Mouse (Mus musculus): ENCODE data around the gene Olfr509.
"Not testable (repeated sequence)": the region's sequence is repeated elsewhere in the genome, so short reads cannot be mapped to it uniquely, and the experiment has no call there.

Olfr509 gene

DNA sequence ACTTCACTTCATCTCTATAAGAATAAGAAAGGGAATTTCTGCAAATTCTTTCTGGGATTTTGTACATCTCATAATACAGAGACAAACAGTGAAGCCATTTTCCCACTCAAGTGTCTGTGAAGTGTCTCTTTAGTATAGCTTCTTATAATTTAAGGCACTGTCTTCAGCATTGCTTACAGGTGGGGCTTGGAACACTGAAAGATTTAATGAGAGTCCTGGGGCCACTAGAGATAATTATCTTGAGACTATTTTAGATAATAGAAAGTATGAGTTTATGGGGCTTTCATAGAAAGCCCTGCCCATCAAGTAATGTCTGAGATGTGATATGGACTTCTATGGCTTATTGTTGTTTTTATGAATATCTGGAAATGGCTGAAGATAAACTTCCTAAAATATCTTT, at the start of gene Olfr509:
Gene Olfr509, minus strand, starts transcription at position 101 of the 400 bp plus-strand sequence.
- no peak for DNase-seq

DNA sequence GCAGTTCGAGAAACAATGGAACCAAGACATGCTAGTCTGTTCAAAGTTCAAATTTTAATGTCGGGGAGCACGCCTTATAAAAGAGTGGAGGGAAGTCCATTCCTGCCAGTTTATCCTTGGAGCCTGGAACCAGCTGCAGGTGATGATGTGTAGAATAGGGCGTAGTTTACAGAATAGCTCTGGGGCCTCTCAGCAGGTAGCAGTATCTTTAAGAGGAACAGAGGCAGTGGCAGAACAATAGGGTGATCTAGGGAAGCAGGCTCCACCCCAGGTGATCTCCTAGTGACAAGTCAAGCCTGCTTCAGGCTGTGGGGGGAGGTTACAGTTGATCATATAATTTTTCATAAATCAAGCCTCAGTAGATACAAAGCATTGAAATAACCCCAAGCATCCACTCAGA, 27.2 kb upstream of the Olfr509 start:
- DNase-seq = no peak

DNA sequence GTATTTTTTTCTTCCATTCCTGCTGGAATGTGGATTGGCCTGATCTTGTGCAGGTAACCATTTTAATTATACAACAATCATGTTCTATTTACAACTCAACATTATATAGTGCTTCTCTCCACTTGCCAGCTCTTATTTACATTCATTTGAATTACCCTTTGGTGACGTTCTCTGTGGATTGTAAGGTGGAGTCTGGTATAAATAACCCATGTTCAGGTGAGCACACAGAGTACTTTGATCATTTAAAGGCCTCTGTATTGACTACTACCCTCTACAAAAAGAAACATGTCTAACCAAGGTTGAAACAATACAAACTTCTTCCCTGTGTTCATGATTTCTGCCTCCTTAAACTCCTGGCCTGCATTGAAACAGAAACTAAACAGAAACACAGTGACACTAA, 19.4 kb upstream of the Olfr509 start:
- no peak for DNase-seq

DNA sequence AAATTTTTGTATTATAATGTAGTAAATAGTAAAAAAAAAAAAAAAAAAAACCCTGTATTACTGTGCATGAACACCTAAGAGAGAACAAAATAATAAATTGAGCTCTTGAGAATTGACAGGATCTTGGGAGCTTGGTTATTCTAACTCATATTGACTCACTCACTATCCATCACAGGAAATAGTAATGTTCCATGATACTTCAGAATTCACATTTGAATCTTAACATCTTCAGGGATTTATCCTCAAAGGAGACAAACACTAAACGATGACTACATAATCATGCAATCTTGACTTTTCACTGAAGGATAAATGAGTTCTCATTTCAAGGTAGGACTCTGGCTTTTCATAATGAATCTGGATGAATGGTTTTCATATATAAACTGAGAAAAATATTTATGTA, 14.4 kb upstream of the Olfr509 start, which contains the start of gene Olfr510:
Gene Olfr510, plus strand, starts transcription at position 301 of the 400 bp plus-strand sequence.
- DNase-seq = no peak

DNA sequence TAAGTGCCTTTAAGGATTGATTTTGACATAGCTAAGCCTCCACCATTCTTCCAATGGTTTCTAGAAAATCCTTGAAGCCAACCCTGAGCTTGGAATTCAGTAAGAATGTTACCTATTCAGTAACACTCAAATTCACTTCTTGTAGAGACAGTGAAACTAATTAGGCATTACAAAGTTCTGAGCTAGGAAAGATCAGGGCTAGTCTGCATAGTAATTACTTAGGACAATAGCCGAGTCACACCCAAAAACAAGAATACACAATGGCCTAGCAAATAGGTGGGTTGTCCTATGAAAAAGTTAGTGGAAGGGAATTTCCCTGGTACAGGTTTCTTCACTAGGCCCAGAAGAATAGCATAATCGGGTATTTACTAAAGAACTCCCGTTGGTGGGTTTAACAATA, 10.7 kb upstream of the Olfr509 start:
- DNase-seq = no peak

DNA sequence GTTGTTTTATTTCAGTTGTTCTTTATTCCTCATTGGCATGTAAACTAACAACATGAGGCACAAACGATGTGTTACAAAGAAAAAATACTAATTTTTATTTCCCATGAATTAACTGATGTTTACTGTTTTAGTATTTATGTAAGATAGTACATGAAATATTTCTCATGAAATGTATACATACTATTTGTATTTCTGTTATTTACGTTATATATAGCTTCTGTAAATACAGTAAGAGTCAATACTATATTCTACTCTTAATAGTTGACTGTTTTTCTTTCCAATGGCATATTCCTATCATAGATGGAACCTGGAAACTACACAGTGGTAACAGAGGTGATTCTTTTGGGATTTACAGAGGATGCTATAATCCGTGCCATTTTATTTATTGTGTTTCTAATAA, 22.0 kb downstream of the Olfr509 start, which contains the start of gene Olfr508:
Gene Olfr508, plus strand, starts transcription at position 301 of the 400 bp plus-strand sequence.
- DNase-seq = no peak

DNA sequence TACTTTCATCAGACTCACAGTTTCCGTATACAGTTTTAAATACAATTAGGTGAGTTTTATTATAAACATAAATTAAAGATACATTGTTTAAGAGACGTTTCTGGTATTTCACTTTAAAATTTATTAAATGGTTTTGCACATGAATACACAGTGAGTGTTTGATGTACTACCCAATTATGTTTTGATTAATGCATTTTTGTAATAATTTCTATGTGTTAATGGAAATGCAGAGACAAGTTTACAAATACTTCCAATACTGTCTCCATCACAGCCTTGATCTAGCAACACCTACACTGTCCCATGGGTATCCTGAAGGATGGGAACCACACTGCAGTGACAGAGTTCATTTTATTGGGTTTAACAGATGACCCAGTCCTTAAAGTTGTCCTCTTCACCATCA, 30.2 kb downstream of the Olfr509 start, which contains the start of gene Olfr507:
Gene Olfr507, plus strand, starts transcription at position 301 of the 400 bp plus-strand sequence.
- no peak for DNase-seq

DNA sequence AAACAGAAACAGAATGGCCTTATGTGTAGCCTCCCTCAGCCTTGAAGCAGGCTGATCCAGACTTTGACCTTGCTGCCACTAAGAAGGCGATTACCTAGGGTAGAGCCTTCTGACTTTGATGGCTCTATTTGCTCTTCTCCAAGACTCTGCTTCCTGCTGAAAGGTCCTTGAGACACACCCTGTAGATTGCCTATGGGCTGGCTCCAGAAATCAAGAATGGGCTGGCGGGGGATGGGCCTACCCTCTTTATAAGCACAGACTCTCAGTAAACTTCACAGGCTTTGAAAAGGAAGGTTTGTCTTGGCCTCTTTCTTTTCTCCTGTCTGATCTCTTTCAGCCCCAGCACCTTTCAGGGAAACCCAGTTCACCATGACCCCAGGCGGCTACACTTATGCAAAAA, 34.9 kb downstream of the Olfr509 start:
- not testable (repeated sequence) for DNase-seq

DNA sequence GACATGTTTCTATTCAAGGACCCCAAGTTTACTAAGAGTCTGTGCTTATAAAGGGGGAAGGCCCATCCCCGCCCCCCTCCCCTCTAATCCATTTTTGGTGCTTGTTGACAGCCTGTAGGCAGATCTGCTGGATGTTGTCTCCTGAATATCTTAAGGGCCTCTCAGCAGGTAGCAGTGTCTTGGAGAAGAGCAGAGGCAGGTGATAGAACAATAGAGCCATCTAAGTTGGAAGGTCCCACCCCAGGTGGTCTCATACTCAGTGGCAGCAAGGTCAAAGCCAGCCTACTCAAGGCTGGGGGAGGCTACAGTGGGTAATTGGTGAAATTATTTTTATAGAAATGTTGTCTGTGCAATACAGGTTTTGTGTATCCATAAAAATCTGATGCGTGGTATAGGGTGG, 37.6 kb downstream of the Olfr509 start:
- no peak for DNase-seq

DNA sequence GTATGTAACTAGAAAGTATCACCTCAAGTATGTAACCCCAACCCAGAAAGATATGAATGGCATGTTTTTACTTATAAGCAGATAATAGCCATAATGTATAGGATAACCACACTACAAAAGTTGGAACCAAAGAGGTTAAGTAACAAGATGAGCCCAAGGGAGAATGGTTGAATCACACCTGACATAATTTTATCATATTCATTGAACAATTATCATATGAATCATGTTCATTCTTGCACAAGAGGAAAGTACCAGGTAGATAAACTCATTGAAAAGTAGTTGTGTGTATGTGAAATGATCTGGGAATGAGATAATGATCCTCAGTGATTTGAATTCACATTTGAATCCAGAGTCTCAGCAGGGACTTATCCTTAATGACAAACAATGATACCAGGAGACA, 41.2 kb downstream of the Olfr509 start, which contains the start of gene Olfr506:
Gene Olfr506, plus strand, starts transcription at position 301 of the 400 bp plus-strand sequence.
- DNase-seq = no peak

DNA sequence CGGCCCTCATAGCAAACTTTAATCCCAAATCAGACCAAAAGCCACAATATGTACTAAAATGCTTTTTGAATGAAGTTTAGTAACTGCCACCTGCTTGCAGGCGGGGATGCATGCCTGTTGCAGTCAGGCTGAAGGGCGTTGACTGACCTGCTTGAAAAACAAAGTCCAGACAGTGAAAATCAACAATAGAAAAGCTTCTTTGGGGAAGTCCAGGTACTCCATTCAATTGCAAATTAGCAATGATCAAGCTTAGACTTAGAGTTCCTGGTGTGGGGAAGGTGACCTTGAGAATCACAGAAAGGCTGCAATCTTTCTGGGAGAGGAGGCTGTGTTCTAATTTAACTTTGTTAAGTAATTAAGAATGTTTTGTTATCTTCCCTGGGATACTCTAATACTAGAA, 49.8 kb downstream of the Olfr509 start:
- not testable (repeated sequence) for DNase-seq

Data from thymus, postnatal 36 days (tissue).